Mouse (Mus musculus) midbrain, embryonic 16.5 days (tissue): ENCODE measurements around the gene Ctbp2. TPM values are rescaled to one million over a fixed set of nuclear protein-coding genes. Genes with fewer than 3 reads are reported as not detected.

Experiments used
- ATAC-seq: fragments of 200-750 bp; cut with Nextera tagmentation; 2 replicates; pipeline ENCODE4 v1.8.0; 2017; ENCODE audit warnings: moderate TSS enrichment
- H3K27ac ChIP-seq: fragments of 300-500 bp; sonication (generic); 2 replicates; pipeline ENCODE4 v1.5.1; 2014; ENCODE audit warnings: mild to moderate bottlenecking, low read length, mixed read lengths
- H3K27me3 ChIP-seq: fragments of 300-500 bp; sonication (generic); 2 replicates; pipeline ENCODE4 v1.6.1; 2014; ENCODE audit warnings: low read depth, low read length, mixed read lengths; ENCODE audit not compliant: control insufficient read depth, insufficient read depth
- H3K36me3 ChIP-seq: fragments of 300-500 bp; sonication (generic); 2 replicates; pipeline ENCODE4 v1.6.1; 2014; ENCODE audit warnings: mild to moderate bottlenecking, low read length, moderate library complexity, mixed read lengths; ENCODE audit not compliant: control insufficient read depth, insufficient read depth
- H3K4me1 ChIP-seq: fragments of 300-500 bp; sonication (generic); 2 replicates; pipeline ENCODE4 v1.6.1; 2014; ENCODE audit warnings: mild to moderate bottlenecking, low read length, mixed read lengths; ENCODE audit not compliant: control insufficient read depth, insufficient read depth
- H3K4me2 ChIP-seq: fragments of 300-500 bp; sonication (generic); 2 replicates; pipeline ENCODE4 v1.6.1; 2014; ENCODE audit warnings: mild to moderate bottlenecking, low read length, mixed read lengths
- H3K4me3 ChIP-seq: fragments of 300-500 bp; sonication (generic); 2 replicates; pipeline ENCODE4 v1.5.1; 2014; ENCODE audit warnings: low read depth, mild to moderate bottlenecking, low read length, moderate library complexity, mixed read lengths
- H3K9ac ChIP-seq: fragments of 300-500 bp; sonication (generic); 2 replicates; pipeline ENCODE4 v1.6.1; 2014; ENCODE audit warnings: low read depth, low read length, mixed read lengths
- H3K9me3 ChIP-seq: fragments of 300-500 bp; sonication (generic); replicated peaks from 2 replicates; pipeline ENCODE4 v1.6.1; 2014; ENCODE audit warnings: mild to moderate bottlenecking, low read length, mixed read lengths; ENCODE audit not compliant: control insufficient read depth, poor library complexity, severe bottlenecking
- WGBS: fragments of 180-500 bp; shearing (Covaris S2); extraction: QIAGEN DNeasy Blood & Tissue Kit; methylation state at CpG from one replicate; pipeline ENCODE4 v1.1.7; 2014; 5-methylcytosine and 5-hydroxymethylcytosine counted together
- polyA plus RNA-seq: library from polyadenylated mRNA; unstranded; fragments of >200 nt; fragmentation: Nextera tagmentation; extraction: Ambion mirVana; gene quantifications from 2 replicates; pipeline ENCODE4 v1.2.1, GENCODE M21; 2015

The Ctbp2 gene
- polyA plus RNA-seq, 1 experiment from 2014 or later = 43.7 TPM

- Histone ChIP-seq H3K9me3 (no peaks in the 10 kb centered on the region), H3K4me3 (no peak overlapping the region), H3K27me3 (no peaks in the 10 kb centered on the region), H3K27ac (no peak overlapping the region), H3K4me2 (no peak overlapping the region), H3K36me3 (peaks cover 6% of the 10 kb centered on the region; the same call in 1 of the 2 replicates), H3K4me1 (peaks cover 4% of the 10 kb centered on the region; the same call in 1 of the 2 replicates), H3K9ac (no peak overlapping the region)
- no peak for ATAC-seq
- WGBS = 91% methylated on average over 5 of the region's 5 CpGs
Measured at GRCm38 (mm10) chr7:132989839-132990238, 134.3 kb downstream of the Ctbp2 start.

- no peak overlapping the region for H3K9ac ChIP-seq
- no peak for ATAC-seq
- H3K4me3 ChIP-seq = no peak overlapping the region
- H3K9me3 ChIP-seq = no peaks in the 10 kb centered on the region
- H3K27me3 ChIP-seq = no peaks in the 10 kb centered on the region
- H3K27ac ChIP-seq = no peak overlapping the region
- WGBS = 24% methylated on average over 3 of the region's 3 CpGs
- H3K4me2 ChIP-seq = no peak overlapping the region
- H3K4me1 ChIP-seq = no peaks in the 10 kb centered on the region
- peaks cover 8% of the 10 kb centered on the region for H3K36me3 ChIP-seq
Measured at GRCm38 (mm10) chr7:132982639-132983038, 141.5 kb downstream of the Ctbp2 start.

- Histone ChIP-seq H3K27me3 (no peaks in the 10 kb centered on the region), H3K9me3 (no peaks in the 10 kb centered on the region), H3K4me2 (no peak overlapping the region), H3K4me1 (no peaks in the 10 kb centered on the region), H3K9ac (no peak overlapping the region), H3K36me3 (peaks cover 3% of the 10 kb centered on the region), H3K4me3 (no peak overlapping the region), H3K27ac (no peak overlapping the region)
- ATAC-seq = no peak
- 99% methylated on average over 2 of the region's 2 CpGs for WGBS
Measured at GRCm38 (mm10) chr7:132977981-132978380, 146.2 kb downstream of the Ctbp2 start.

- no peak overlapping the region for H3K9ac ChIP-seq
- H3K27ac ChIP-seq = no peak overlapping the region
- no peak overlapping the region for H3K4me2 ChIP-seq
- no peaks in the 10 kb centered on the region for H3K4me1 ChIP-seq
- no peak overlapping the region for H3K4me3 ChIP-seq
- WGBS = 57% methylated on average over 2 of the region's 2 CpGs
- no peaks in the 10 kb centered on the region for H3K9me3 ChIP-seq
- H3K27me3 ChIP-seq = no peaks in the 10 kb centered on the region
- ATAC-seq = no peak
- H3K36me3 ChIP-seq = peaks cover under 1% of the 10 kb centered on the region; the same call in 1 of the 2 replicates
Measured at GRCm38 (mm10) chr7:132976079-132976478, 148.1 kb downstream of the Ctbp2 start.

- 92% methylated on average over 2 of the region's 2 CpGs for WGBS
- ATAC-seq = no peak
Measured at GRCm38 (mm10) chr7:132972079-132972478, 152.1 kb downstream of the Ctbp2 start.

GRCm38 (mm10) chr7:132965707-132966106 lies 158.4 kb downstream of the Ctbp2 start:
- 87% methylated on average over 2 of the region's 2 CpGs for WGBS
- no peaks in the 10 kb centered on the region for H3K36me3 ChIP-seq
- no peaks in the 10 kb centered on the region for H3K27me3 ChIP-seq
- no peak overlapping the region for H3K27ac ChIP-seq
- H3K4me1 ChIP-seq = no peaks in the 10 kb centered on the region
- H3K4me3 ChIP-seq = no peak overlapping the region
- H3K4me2 ChIP-seq = no peak overlapping the region
- no peak overlapping the region for H3K9ac ChIP-seq
- H3K9me3 ChIP-seq = no peaks in the 10 kb centered on the region
- ATAC-seq = no peak

More at GRCm38 (mm10) chr7:132972079-132972478, 152.1 kb downstream of the Ctbp2 start:
- H3K27ac ChIP-seq = no peak overlapping the region
- no peak overlapping the region for H3K4me2 ChIP-seq
- no peak overlapping the region for H3K4me3 ChIP-seq
- H3K4me1 ChIP-seq = no peaks in the 10 kb centered on the region
- H3K9me3 ChIP-seq = no peaks in the 10 kb centered on the region
- H3K36me3 ChIP-seq = no peaks in the 10 kb centered on the region; the same call in 1 of the 2 replicates
- no peaks in the 10 kb centered on the region for H3K27me3 ChIP-seq
- H3K9ac ChIP-seq = no peak overlapping the region

- no peaks in the 10 kb centered on the region for H3K9me3 ChIP-seq
- H3K9ac ChIP-seq = no peak overlapping the region
- no peaks in the 10 kb centered on the region for H3K36me3 ChIP-seq
- no peak overlapping the region for H3K4me2 ChIP-seq
- no peaks in the 10 kb centered on the region for H3K4me1 ChIP-seq
- 77% methylated on average over 3 of the region's 3 CpGs for WGBS
- H3K27ac ChIP-seq = no peak overlapping the region
- ATAC-seq = no peak
- no peak overlapping the region for H3K4me3 ChIP-seq
- H3K27me3 ChIP-seq = no peaks in the 10 kb centered on the region
Measured at GRCm38 (mm10) chr7:132964395-132964794, 159.8 kb downstream of the Ctbp2 start.

GRCm38 (mm10) chr7:132950613-132951012 lies 173.5 kb downstream of the Ctbp2 start:
- H3K4me1 ChIP-seq = no peaks in the 10 kb centered on the region

GRCm38 (mm10) chr7:132949968-132950367 lies 174.2 kb downstream of the Ctbp2 start:
- H3K27ac ChIP-seq = no peak overlapping the region
- no peak overlapping the region for H3K4me2 ChIP-seq
- H3K4me3 ChIP-seq = no peak overlapping the region
- H3K9ac ChIP-seq = no peak overlapping the region
- no peak for ATAC-seq
- H3K4me1 ChIP-seq = no peaks in the 10 kb centered on the region
- H3K9me3 ChIP-seq = no peaks in the 10 kb centered on the region
- no peaks in the 10 kb centered on the region for H3K27me3 ChIP-seq
- H3K36me3 ChIP-seq = no peaks in the 10 kb centered on the region
- 75% methylated on average over 4 of the region's 4 CpGs for WGBS

More at GRCm38 (mm10) chr7:132950613-132951012, 173.5 kb downstream of the Ctbp2 start:
- H3K4me2 ChIP-seq = no peak overlapping the region
- no peaks in the 10 kb centered on the region for H3K27me3 ChIP-seq
- H3K27ac ChIP-seq = no peak overlapping the region
- no peaks in the 10 kb centered on the region for H3K36me3 ChIP-seq
- no peaks in the 10 kb centered on the region for H3K9me3 ChIP-seq
- WGBS = 94% methylated on average over 3 of the region's 3 CpGs
- H3K4me3 ChIP-seq = no peak overlapping the region
- H3K9ac ChIP-seq = no peak overlapping the region
- no peak for ATAC-seq
